Mouse (Mus musculus): ENCODE measurements around the gene Clk2. TPM values are rescaled to one million over a fixed set of nuclear protein-coding genes. Genes with fewer than 3 reads are reported as not detected.
"Not testable (repeated sequence)": the region's sequence is repeated elsewhere in the genome, so short reads cannot be mapped to it uniquely, and the experiment has no call there.

The Clk2 gene
- polyA plus RNA-seq, 1 experiment from 2014 or later: 27.5 TPM

DNA sequence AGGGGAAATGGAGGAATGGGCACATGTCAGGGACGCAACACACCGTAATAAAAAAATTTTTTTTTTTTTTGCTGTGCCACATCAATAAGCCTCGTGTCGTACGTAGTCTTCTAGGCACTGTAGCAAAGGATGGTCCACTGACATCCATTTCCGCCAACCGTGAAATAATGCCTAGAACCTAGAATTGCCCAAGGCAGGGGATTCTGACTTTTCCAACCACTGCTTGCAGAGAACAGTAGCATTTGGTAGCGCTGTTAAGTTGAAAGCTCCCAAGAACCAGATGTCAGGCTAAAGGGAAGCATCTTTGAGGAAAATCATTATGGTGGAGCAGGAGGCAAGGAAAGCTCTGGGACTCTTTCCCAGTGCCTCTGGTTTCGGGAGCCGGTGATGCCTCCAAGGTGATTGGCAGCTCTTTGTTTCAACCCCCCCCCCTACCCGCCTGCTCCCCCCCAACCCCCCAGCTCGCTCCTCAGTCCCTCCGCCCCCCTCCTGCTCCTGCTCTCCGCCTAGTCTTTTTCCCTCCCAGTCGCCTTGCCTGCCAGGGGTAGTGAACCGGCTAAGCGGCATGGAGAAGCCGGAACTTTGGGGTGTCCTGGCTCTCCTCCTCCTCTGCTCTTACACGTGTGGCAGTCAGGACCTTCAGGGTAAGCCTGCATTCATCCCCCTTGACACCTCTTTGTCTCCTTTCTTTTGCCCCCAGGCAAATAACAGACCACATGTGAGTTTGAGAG lies 50.3 kb downstream of the Clk2 start, which contains the start of gene Thbs3:
Gene Thbs3 (plus strand): TSS at position 500 of the 731 bp plus-strand sequence.
- Histone ChIP-seq H3K27me3 (no peaks in the 10 kb centered on the region), H3K36me3 (peaks cover 19% of the 10 kb centered on the region), H3K4me2 (peak within 1 kb of the TSS; percentile 73), H3K9ac (peak within 1 kb of the TSS; percentile 81), H3K27ac (replicated peaks) (peak within 1 kb of the TSS; percentile 97), H3K4me1 (replicated peaks) (peaks cover 52% of the 10 kb centered on the region), H3K9me3 (no peaks in the 10 kb centered on the region), H3K4me3 (peak within 1 kb of the TSS; percentile 75)
- WGBS: under 1% methylated on average over 19 of the region's 19 CpGs
- ATAC-seq (ENCODE audit: low read depth): peak; percentile 20

DNA sequence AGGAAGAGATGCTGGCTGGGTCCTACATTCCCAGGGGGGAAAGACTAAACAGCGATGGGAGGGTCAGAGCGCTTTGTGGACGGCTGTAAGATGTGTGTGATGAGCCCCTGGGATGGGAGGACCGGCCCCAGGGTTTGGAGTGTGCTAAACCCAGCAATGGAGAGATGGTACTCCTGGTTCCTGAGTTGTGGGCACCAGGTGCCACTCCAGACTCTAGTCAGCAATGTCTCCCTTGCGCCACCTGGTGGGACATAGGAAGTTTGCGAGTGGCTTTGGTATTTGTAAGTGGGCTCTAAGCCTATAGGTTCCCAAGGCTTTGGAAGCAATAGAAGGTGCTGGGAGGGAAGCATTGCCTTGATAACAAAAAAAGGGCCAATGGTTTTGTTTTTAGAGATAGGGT lies 51.3 kb downstream of the Clk2 start:
- H3K36me3 ChIP-seq: peaks cover 9% of the 10 kb centered on the region
- WGBS: 0% methylated on average over 6 of the region's 6 CpGs
- no peaks in the 10 kb centered on the region for H3K9me3 ChIP-seq
- peak; percentile 22; the same call in 1 of the 2 replicates for ATAC-seq (ENCODE audit: low read depth)
- peaks cover 55% of the 10 kb centered on the region for H3K4me1 ChIP-seq (replicated peaks)
- no peaks in the 10 kb centered on the region for H3K27me3 ChIP-seq
- H3K4me2 ChIP-seq: peak overlapping the region; percentile 73
- H3K4me3 ChIP-seq: peak overlapping the region; percentile 75
- peak overlapping the region; percentile 81 for H3K9ac ChIP-seq
- H3K27ac ChIP-seq (replicated peaks): peak overlapping the region; percentile 97

DNA sequence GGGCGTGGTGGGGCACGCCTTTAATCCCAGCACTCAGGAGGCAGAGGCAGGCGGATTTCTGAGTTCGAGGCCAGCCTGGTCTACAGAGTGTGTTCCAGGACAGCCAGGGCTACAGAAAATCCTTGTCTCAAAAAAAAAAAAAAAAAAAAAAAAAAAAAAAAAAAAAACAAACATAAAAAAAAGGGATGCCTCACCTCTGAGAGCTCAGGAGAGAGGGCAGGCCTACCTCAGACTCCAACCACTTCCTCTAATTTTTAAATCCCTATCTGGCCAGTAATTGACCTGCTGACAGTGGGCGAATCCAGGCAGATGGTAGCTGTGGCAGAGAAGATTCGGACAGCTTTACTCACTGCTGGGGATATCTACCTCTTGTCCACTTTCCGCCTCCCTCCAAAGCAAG lies 51.8 kb downstream of the Clk2 start:
- H3K27ac ChIP-seq (replicated peaks); H3K4me3 ChIP-seq; H3K9me3 ChIP-seq; H3K27me3 ChIP-seq; H3K9ac ChIP-seq; ATAC-seq (ENCODE audit: low read depth): not testable (repeated sequence)
- Histone ChIP-seq H3K4me2 (peak overlapping the region; percentile 73), H3K4me1 (replicated peaks) (peaks cover 60% of the 10 kb centered on the region), H3K36me3 (peaks cover 10% of the 10 kb centered on the region)
- 77% methylated on average over 7 of the region's 7 CpGs for WGBS

DNA sequence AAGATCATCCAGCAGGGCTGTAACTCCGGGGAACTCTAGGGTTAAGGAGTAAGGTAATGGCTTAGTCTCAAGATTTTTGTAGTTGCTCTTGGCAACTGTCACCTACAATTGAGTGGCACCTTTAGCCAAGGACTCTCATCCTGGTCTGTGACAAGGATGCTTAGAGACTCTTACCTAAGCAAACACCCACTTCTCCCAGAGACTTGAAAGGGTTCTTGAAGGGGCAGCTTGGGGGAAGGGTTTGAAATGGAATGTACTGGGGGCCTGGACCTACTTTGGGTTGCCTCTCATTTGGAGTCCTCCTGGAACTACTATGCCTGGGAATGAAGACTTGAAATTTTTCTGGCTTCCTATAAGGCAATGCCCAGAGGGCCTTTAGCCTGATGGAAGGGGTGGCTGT lies 53.7 kb downstream of the Clk2 start:
- Histone ChIP-seq H3K4me3 (no peak overlapping the region), H3K4me2 (no peak overlapping the region), H3K4me1 (replicated peaks) (peaks cover 49% of the 10 kb centered on the region), H3K36me3 (peaks cover 19% of the 10 kb centered on the region), H3K27me3 (no peaks in the 10 kb centered on the region), H3K27ac (replicated peaks) (no peak overlapping the region), H3K9me3 (no peaks in the 10 kb centered on the region), H3K9ac (no peak overlapping the region)
- ATAC-seq (ENCODE audit: low read depth): no peak
- WGBS: 86% methylated on average over 1 of the region's 1 CpGs

DNA sequence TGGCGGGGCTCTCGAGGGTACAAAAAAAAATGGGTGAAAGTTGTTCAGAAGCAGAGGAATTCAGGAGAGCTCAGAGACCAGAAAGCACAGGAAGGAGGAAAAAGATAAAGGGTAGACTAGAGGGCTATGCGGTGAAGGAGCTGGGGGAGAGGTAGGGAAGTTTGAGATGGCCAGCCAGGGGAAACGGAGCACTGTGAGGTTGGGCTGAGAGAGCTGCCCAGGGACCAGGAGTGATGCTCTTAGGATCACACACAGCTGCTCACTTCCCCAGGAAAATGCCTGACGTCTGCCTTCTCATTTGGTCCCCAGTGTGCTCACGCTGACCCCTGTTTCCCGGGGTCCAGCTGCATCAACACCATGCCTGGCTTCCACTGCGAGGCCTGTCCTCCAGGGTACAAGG lies 55.0 kb downstream of the Clk2 start:
- Histone ChIP-seq H3K4me3 (no peak overlapping the region), H3K27me3 (no peaks in the 10 kb centered on the region), H3K27ac (replicated peaks) (peak overlapping the region; percentile 23; the same call in 1 of the 2 replicates), H3K4me2 (no peak overlapping the region), H3K36me3 (peaks cover 24% of the 10 kb centered on the region), H3K9me3 (no peaks in the 10 kb centered on the region), H3K4me1 (replicated peaks) (peaks cover 58% of the 10 kb centered on the region), H3K9ac (0 out of 2 replicates have a peak overlapping the region, but pooled peaks have one; percentile 22)
- WGBS: 43% methylated on average over 8 of the region's 8 CpGs
- ATAC-seq (ENCODE audit: low read depth): no peak

DNA sequence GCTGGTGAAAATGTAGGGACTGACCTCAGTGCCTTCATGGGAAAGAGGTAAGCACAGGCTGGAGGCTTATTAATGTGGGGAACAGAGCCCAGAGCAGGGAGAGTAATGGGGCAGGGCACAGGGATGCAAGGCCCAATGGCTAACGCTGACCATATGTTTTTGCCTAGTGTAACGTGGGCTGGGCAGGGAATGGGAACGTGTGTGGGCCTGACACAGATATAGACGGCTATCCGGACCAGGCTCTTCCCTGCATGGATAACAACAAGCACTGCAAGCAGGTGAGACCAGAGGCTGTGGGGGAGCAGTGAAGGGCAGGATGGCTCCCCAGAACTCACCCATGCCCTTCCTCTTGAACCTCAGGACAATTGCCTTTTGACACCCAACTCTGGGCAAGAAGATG lies 56.6 kb downstream of the Clk2 start:
- H3K4me1 ChIP-seq (replicated peaks): peaks cover 58% of the 10 kb centered on the region
- no peaks in the 10 kb centered on the region for H3K27me3 ChIP-seq
- 65% methylated on average over 5 of the region's 5 CpGs for WGBS
- no peak for ATAC-seq (ENCODE audit: low read depth)
- H3K4me3 ChIP-seq: no peak overlapping the region
- peaks cover 24% of the 10 kb centered on the region for H3K36me3 ChIP-seq
- no peaks in the 10 kb centered on the region for H3K9me3 ChIP-seq
- H3K4me2 ChIP-seq: no peak overlapping the region
- no peak overlapping the region for H3K27ac ChIP-seq (replicated peaks)
- H3K9ac ChIP-seq: peak overlapping the region; percentile 32; the same call in 1 of the 2 replicates

DNA sequence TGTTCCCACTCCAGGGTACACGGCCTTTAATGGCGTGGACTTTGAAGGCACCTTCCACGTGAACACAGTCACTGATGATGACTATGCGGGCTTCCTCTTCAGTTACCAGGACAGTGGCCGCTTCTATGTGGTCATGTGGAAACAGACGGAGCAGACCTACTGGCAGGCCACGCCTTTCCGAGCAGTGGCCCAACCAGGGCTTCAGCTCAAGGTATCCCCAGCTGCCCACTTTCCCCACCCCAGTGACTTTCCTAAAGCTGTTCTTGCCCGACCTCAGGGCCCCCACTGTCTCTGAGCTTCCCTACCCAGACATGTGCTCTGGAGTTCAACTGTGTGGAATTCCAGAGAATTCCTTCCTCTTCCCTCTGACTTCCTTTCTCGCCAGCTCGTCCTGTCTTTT lies 60.2 kb downstream of the Clk2 start:
- H3K36me3 ChIP-seq: peaks cover 17% of the 10 kb centered on the region
- peak overlapping the region; percentile 79 for H3K9ac ChIP-seq
- peaks cover 74% of the 10 kb centered on the region for H3K4me1 ChIP-seq (replicated peaks)
- peak overlapping the region; percentile 92 for H3K27ac ChIP-seq (replicated peaks)
- ATAC-seq (ENCODE audit: low read depth): no peak
- WGBS: 32% methylated on average over 11 of the region's 11 CpGs
- H3K9me3 ChIP-seq: no peaks in the 10 kb centered on the region
- peak overlapping the region; percentile 50 for H3K4me3 ChIP-seq
- H3K4me2 ChIP-seq: peak overlapping the region; percentile 79
- H3K27me3 ChIP-seq: no peaks in the 10 kb centered on the region

DNA sequence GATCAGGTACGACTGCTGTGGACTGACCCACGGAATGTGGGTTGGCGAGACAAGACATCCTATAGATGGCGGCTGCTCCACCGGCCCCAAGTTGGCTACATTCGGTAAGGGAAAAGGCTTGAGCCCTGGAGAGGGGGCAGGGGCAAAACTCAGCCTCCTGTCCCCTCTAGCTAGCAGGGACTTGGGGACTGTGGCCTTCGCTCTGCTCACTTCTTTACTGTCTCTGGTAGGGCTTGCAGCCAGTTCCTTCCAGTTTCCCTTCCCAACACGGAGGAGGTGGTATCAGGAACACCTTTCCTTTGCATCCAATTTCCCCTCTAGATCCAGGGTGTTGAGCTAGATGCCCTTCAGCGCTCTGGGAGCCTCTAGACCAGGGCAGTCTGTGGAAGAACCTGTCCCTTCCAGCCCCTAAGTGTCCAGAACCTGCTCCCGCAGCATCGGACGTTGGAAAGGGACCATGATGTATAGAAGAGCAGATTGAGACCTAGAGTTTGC lies 60.8 kb downstream of the Clk2 start:
- ATAC-seq (ENCODE audit: low read depth): no peak
- peak overlapping the region; percentile 79 for H3K4me2 ChIP-seq
- no peaks in the 10 kb centered on the region for H3K27me3 ChIP-seq
- H3K4me3 ChIP-seq: peak overlapping the region; percentile 50
- WGBS: 21% methylated on average over 12 of the region's 12 CpGs
- peaks cover 17% of the 10 kb centered on the region for H3K36me3 ChIP-seq
- peak overlapping the region; percentile 79 for H3K9ac ChIP-seq
- H3K9me3 ChIP-seq: no peaks in the 10 kb centered on the region
- H3K27ac ChIP-seq (replicated peaks): peak overlapping the region; percentile 92
- H3K4me1 ChIP-seq (replicated peaks): peaks cover 70% of the 10 kb centered on the region

DNA sequence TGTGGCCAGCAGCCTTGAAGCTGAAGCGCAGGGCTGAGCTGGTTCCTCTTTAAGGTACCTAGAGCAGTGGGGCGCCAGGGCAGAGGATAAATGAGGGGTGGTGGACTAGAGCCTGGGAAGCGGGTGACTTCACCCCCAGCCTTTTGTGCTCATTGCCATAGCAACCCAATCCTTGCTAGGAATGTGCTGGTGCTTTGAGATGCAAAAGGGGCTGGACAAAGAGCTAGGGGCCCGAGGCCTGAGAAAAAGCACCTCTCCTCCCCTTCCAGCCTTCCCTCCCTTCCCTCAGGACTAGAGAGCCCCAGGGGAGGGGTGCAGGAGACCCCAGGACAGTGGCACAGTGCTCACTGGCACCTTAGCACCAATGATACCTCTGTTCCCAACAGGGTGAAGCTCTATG lies 61.3 kb downstream of the Clk2 start:
- 9% methylated on average over 4 of the region's 4 CpGs for WGBS
- Histone ChIP-seq H3K4me3 (peak overlapping the region; percentile 50), H3K27ac (replicated peaks) (peak overlapping the region; percentile 92), H3K36me3 (peaks cover 17% of the 10 kb centered on the region), H3K4me1 (replicated peaks) (peaks cover 70% of the 10 kb centered on the region), H3K9ac (peak overlapping the region; percentile 79), H3K4me2 (peak overlapping the region; percentile 79), H3K27me3 (no peaks in the 10 kb centered on the region), H3K9me3 (no peaks in the 10 kb centered on the region)
- peak; percentile 48 for ATAC-seq (ENCODE audit: low read depth)

DNA sequence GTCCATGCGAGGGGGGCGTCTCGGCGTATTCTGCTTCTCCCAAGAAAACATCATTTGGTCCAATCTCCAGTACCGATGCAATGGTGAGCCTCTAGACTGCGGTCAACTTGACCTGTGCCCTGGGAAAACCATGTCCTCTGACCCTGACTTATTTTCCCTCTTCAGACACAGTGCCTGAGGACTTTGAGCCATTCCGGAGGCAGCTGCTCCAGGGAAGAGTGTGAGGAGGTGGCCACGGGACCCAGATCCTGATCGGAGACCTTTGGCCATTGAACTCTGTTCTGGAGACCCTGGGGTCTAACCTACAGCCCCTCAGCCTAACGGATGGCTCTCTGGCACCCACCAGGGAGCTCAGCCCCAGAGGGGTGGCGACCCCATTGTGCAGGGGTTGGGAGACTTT lies 61.8 kb downstream of the Clk2 start:
- Histone ChIP-seq H3K4me2 (peak overlapping the region; percentile 79), H3K27me3 (no peaks in the 10 kb centered on the region), H3K9ac (peak overlapping the region; percentile 79), H3K9me3 (no peaks in the 10 kb centered on the region), H3K4me1 (replicated peaks) (peaks cover 65% of the 10 kb centered on the region), H3K36me3 (peaks cover 14% of the 10 kb centered on the region), H3K4me3 (peak overlapping the region; percentile 50), H3K27ac (replicated peaks) (peak overlapping the region; percentile 92)
- ATAC-seq (ENCODE audit: low read depth): no peak
- 7% methylated on average over 11 of the region's 11 CpGs for WGBS

Data from neural tube, embryonic 13.5 days (tissue).